Mouse (Mus musculus) embryonic facial prominence, embryonic 11.5 days (tissue): Measurements from ENCODE around the gene Smcr8. TPM values are rescaled to one million over a fixed set of nuclear protein-coding genes. Genes with fewer than 3 reads are reported as not detected.

Source experiments
- ATAC-seq: fragments of 200-750 bp; cut with Nextera tagmentation; replicated peaks from 2 replicates; pipeline ENCODE4 v1.8.0; 2017; ENCODE audit warnings: low read depth; ENCODE audit not compliant: insufficient number of reproducible peaks, low FRiP score, low TSS enrichment
- DNase-seq: peaks from one replicate; pipeline ENCODE4 v3.0.0-alpha.2; 2015; ENCODE audit warnings: low spot score
- H3K27ac ChIP-seq: fragments of 300-500 bp; sonication (generic); replicated peaks from 2 replicates; pipeline ENCODE4 v1.5.1; 2014; ENCODE audit warnings: mild to moderate bottlenecking, low read depth, low read length, control low read depth
- H3K27me3 ChIP-seq: fragments of 300-500 bp; sonication (generic); 2 replicates; pipeline ENCODE4 v1.6.1; 2014; ENCODE audit warnings: mild to moderate bottlenecking, low read length, moderate library complexity, mixed read lengths; ENCODE audit not compliant: control insufficient read depth, insufficient read depth
- H3K36me3 ChIP-seq: fragments of 300-500 bp; sonication (generic); replicated peaks from 2 replicates; pipeline ENCODE4 v1.6.1; 2014; ENCODE audit warnings: low read depth, mild to moderate bottlenecking, low read length, moderate library complexity, mixed read lengths; ENCODE audit not compliant: control insufficient read depth, insufficient read depth
- H3K4me1 ChIP-seq: fragments of 300-500 bp; sonication (generic); 2 replicates; pipeline ENCODE4 v1.6.1; 2014; ENCODE audit warnings: low read length, mixed read lengths; ENCODE audit not compliant: control insufficient read depth, insufficient read depth
- H3K4me2 ChIP-seq: fragments of 300-500 bp; sonication (generic); 2 replicates; pipeline ENCODE4 v1.6.1; 2014; ENCODE audit warnings: low read depth, mild to moderate bottlenecking, control low read depth, low read length, moderate library complexity
- H3K4me3 ChIP-seq: fragments of 300-500 bp; sonication (generic); 2 replicates; pipeline ENCODE4 v1.5.1; 2014; ENCODE audit warnings: low read depth, low read length, control low read depth
- H3K9ac ChIP-seq: fragments of 300-500 bp; sonication (generic); replicated peaks from 2 replicates; pipeline ENCODE4 v1.6.1; 2014; ENCODE audit warnings: mild to moderate bottlenecking, control low read depth, low read length
- H3K9me3 ChIP-seq: fragments of 300-500 bp; sonication (generic); replicated peaks from 2 replicates; pipeline ENCODE4 v1.6.1; 2016; ENCODE audit warnings: mild to moderate bottlenecking, low read length, inconsistent platforms, mixed read lengths; ENCODE audit not compliant: control insufficient read depth
- WGBS: fragments of 180-500 bp; shearing (Covaris S2); extraction: QIAGEN DNeasy Blood & Tissue Kit; methylation state at CpG from one replicate; pipeline ENCODE4 v1.1.7; 2014; 5-methylcytosine and 5-hydroxymethylcytosine counted together
- polyA plus RNA-seq: library from polyadenylated mRNA; unstranded; fragments of >200 nt; fragmentation: Nextera tagmentation; extraction: Ambion mirVana; gene quantifications from 2 replicates; pipeline ENCODE4 v1.2.1, GENCODE M21; 2014

The Smcr8 gene
- polyA plus RNA-seq, 1 experiment from 2014 or later, result 9.9 TPM

- no peaks in the 10 kb centered on the region for H3K4me1 ChIP-seq
- no peak overlapping the region for H3K4me2 ChIP-seq
- ATAC-seq (no peak), DNase-seq (no peak)
- no peaks in the 10 kb centered on the region for H3K9me3 ChIP-seq
- H3K4me3 ChIP-seq, result no peak overlapping the region
- no peak overlapping the region for H3K27ac ChIP-seq
- peaks cover 3% of the 10 kb centered on the region; the same call in 1 of the 2 replicates for H3K36me3 ChIP-seq
- no peak overlapping the region for H3K9ac ChIP-seq
- WGBS, result 88% methylated on average over 3 of the region's 3 CpGs
- no peaks in the 10 kb centered on the region for H3K27me3 ChIP-seq
Measured at GRCm38 (mm10) chr11:60736491-60736890, 40.8 kb upstream of the Smcr8 start.

- Histone ChIP-seq H3K4me1 (no peaks in the 10 kb centered on the region), H3K9me3 (no peaks in the 10 kb centered on the region), H3K4me3 (no peak overlapping the region), H3K9ac (no peak overlapping the region), H3K27ac (no peak overlapping the region), H3K27me3 (no peaks in the 10 kb centered on the region), H3K36me3 (peaks cover 3% of the 10 kb centered on the region; the same call in 1 of the 2 replicates), H3K4me2 (no peak overlapping the region)
- ATAC-seq (no peak), DNase-seq (no peak)
Measured at GRCm38 (mm10) chr11:60737450-60737849, 39.9 kb upstream of the Smcr8 start.

- Histone ChIP-seq H3K36me3 (peaks cover 3% of the 10 kb centered on the region), H3K9me3 (no peaks in the 10 kb centered on the region), H3K27ac (no peak overlapping the region), H3K9ac (no peak overlapping the region), H3K4me1 (no peaks in the 10 kb centered on the region), H3K4me3 (no peak overlapping the region), H3K27me3 (no peaks in the 10 kb centered on the region), H3K4me2 (no peak overlapping the region)
- WGBS, result 67% methylated on average over 3 of the region's 3 CpGs
- DNase-seq (no peak), ATAC-seq (no peak)
Measured at GRCm38 (mm10) chr11:60740321-60740720, 37.0 kb upstream of the Smcr8 start.

GRCm38 (mm10) chr11:60755570-60755969, 21.8 kb upstream of the Smcr8 start:
- Histone ChIP-seq H3K9ac (no peak overlapping the region), H3K27me3 (no peaks in the 10 kb centered on the region), H3K4me2 (no peak overlapping the region), H3K36me3 (no peaks in the 10 kb centered on the region; the same call in none of the 2 replicates), H3K4me1 (no peaks in the 10 kb centered on the region), H3K4me3 (no peak overlapping the region), H3K9me3 (no peaks in the 10 kb centered on the region), H3K27ac (no peak overlapping the region)
- no peak for ATAC-seq
- DNase-seq, result no peak
- WGBS, result 95% methylated on average over 7 of the region's 7 CpGs

GRCm38 (mm10) chr11:60761681-60762080, 15.6 kb upstream of the Smcr8 start:
- H3K36me3 ChIP-seq, result no peaks in the 10 kb centered on the region
- H3K27me3 ChIP-seq, result no peaks in the 10 kb centered on the region
- H3K9me3 ChIP-seq, result no peaks in the 10 kb centered on the region
- H3K27ac ChIP-seq, result no peak overlapping the region
- ATAC-seq (no peak), DNase-seq (no peak)
- H3K4me2 ChIP-seq, result no peak overlapping the region
- WGBS, result 92% methylated on average over 3 of the region's 3 CpGs
- no peaks in the 10 kb centered on the region for H3K4me1 ChIP-seq
- H3K9ac ChIP-seq, result no peak overlapping the region
- no peak overlapping the region for H3K4me3 ChIP-seq

GRCm38 (mm10) chr11:60766969-60767368, 10.4 kb upstream of the Smcr8 start:
- H3K4me3 ChIP-seq, result no peak overlapping the region
- H3K36me3 ChIP-seq, result no peaks in the 10 kb centered on the region
- DNase-seq (no peak), ATAC-seq (no peak)
- H3K4me1 ChIP-seq, result no peaks in the 10 kb centered on the region
- no peaks in the 10 kb centered on the region for H3K9me3 ChIP-seq
- H3K9ac ChIP-seq, result no peak overlapping the region
- WGBS, result 89% methylated on average over 4 of the region's 4 CpGs
- H3K4me2 ChIP-seq, result no peak overlapping the region
- H3K27me3 ChIP-seq, result no peaks in the 10 kb centered on the region
- H3K27ac ChIP-seq, result no peak overlapping the region

- Histone ChIP-seq H3K9me3 (no peaks in the 10 kb centered on the region), H3K9ac (no peak overlapping the region), H3K4me3 (no peak overlapping the region), H3K4me1 (no peaks in the 10 kb centered on the region), H3K27ac (no peak overlapping the region), H3K4me2 (no peak overlapping the region), H3K27me3 (no peaks in the 10 kb centered on the region), H3K36me3 (no peaks in the 10 kb centered on the region)
- ATAC-seq (no peak), DNase-seq (no peak)
- WGBS, result 88% methylated on average over 2 of the region's 2 CpGs
Measured at GRCm38 (mm10) chr11:60769322-60769721, 8.0 kb upstream of the Smcr8 start.

- no peak for DNase-seq
- H3K9ac ChIP-seq, result no peak overlapping the region
- no peak overlapping the region for H3K4me3 ChIP-seq
- no peak for ATAC-seq
- no peaks in the 10 kb centered on the region for H3K36me3 ChIP-seq
- H3K4me1 ChIP-seq, result no peaks in the 10 kb centered on the region
- no peaks in the 10 kb centered on the region for H3K9me3 ChIP-seq
- WGBS, result 91% methylated on average over 3 of the region's 3 CpGs
- no peak overlapping the region for H3K27ac ChIP-seq
- no peak overlapping the region for H3K4me2 ChIP-seq
- no peaks in the 10 kb centered on the region for H3K27me3 ChIP-seq
Measured at GRCm38 (mm10) chr11:60770776-60771175, 6.5 kb upstream of the Smcr8 start.
